Mouse (Mus musculus) liver, embryonic 16.5 days (tissue): ENCODE data around the gene Hpse2. TPM values are rescaled to one million over a fixed set of nuclear protein-coding genes. Genes with fewer than 3 reads are reported as not detected.

ENCODE experiments used
- ATAC-seq: fragments of 200-750 bp; cut with Nextera tagmentation; 2 replicates; pipeline ENCODE4 v1.8.0; 2017; ENCODE audit warnings: low read depth, mild to moderate bottlenecking, moderate number of reproducible peaks, moderate library complexity
- H3K27ac ChIP-seq: fragments of 300-500 bp; sonication (generic); 2 replicates; pipeline ENCODE4 v1.5.1; 2014; ENCODE audit warnings: mild to moderate bottlenecking, low read length
- H3K27me3 ChIP-seq: fragments of 300-500 bp; sonication (generic); 2 replicates; pipeline ENCODE4 v1.6.1; 2014; ENCODE audit warnings: low read depth, low read length, mixed read lengths; ENCODE audit not compliant: control insufficient read depth, insufficient read depth
- H3K36me3 ChIP-seq: fragments of 300-500 bp; sonication (generic); 2 replicates; pipeline ENCODE4 v1.6.1; 2014; ENCODE audit warnings: mild to moderate bottlenecking; ENCODE audit not compliant: control insufficient read depth, insufficient read depth
- H3K4me1 ChIP-seq: fragments of 300-500 bp; sonication (generic); 2 replicates; pipeline ENCODE4 v1.6.1; 2014; ENCODE audit warnings: low read depth, low read length, mixed read lengths; ENCODE audit not compliant: control insufficient read depth
- H3K4me2 ChIP-seq: fragments of 300-500 bp; sonication (generic); 2 replicates; pipeline ENCODE4 v1.6.1; 2014; ENCODE audit warnings: low read depth, low read length, mixed read lengths
- H3K4me3 ChIP-seq: fragments of 300-500 bp; sonication (generic); 2 replicates; pipeline ENCODE4 v1.5.1; 2014; ENCODE audit warnings: low read depth, mild to moderate bottlenecking, low read length
- H3K9ac ChIP-seq: fragments of 300-500 bp; sonication (generic); 2 replicates; pipeline ENCODE4 v1.6.1; 2014; ENCODE audit warnings: low read depth, low read length
- H3K9me3 ChIP-seq: fragments of 300-500 bp; sonication (generic); replicated peaks from 2 replicates; pipeline ENCODE4 v1.6.1; 2016; ENCODE audit warnings: low read length; ENCODE audit not compliant: control insufficient read depth
- WGBS: fragments of 180-500 bp; shearing (Covaris S2); extraction: QIAGEN DNeasy Blood & Tissue Kit; methylation state at CpG from one replicate; pipeline ENCODE4 v1.1.7; 2014; ENCODE audit not compliant: insufficient replicate concordance; 5-methylcytosine and 5-hydroxymethylcytosine counted together
- polyA plus RNA-seq: library from polyadenylated mRNA; unstranded; fragments of >200 nt; fragmentation: Nextera tagmentation; extraction: Ambion mirVana; gene quantifications from 2 replicates; pipeline ENCODE4 v1.2.1, GENCODE M21; 2015

Hpse2 gene
- polyA plus RNA-seq, 1 experiment from 2014 or later = not detected

DNA sequence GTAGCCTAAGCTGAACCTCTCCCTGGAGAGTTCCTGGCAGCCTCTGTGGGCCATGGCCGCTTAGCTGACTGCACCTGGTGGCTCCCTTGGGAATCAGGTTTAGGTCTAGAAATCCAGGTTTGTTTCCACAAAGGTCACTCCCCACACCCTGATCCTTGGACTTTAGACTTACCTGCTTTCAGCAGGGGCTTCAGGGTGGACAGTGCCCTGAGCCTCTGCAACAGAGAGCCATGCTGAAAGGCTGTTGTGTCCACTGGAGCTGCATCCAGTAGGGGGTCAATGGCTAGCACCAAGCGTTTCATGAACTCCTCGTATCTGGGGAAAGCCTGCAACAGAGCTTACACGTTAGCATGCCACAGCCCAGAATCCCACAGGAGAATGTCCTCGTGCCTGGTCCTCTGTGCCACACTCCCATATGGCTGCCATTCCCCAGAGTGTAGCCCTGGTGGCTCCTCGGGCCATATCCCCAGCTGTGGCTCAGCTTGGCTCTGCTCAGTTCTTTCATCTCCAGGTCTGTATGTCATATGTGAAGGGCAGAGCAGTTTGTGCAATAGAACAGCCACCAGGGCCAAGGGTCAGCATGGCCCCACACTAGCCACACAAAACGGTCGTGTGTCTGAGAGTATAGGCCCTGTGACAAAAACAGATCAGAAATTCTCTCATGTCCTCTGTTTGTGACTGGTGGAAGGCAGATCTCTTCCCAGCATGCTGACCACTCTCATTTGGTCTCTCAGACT lies 647.8 kb downstream of the Hpse2 start:
- Histone ChIP-seq H3K36me3 (no peaks in the 10 kb centered on the region), H3K4me1 (peaks cover 12% of the 10 kb centered on the region), H3K4me3 (no peak overlapping the region), H3K27me3 (no peaks in the 10 kb centered on the region), H3K9me3 (no peaks in the 10 kb centered on the region), H3K4me2 (no peak overlapping the region), H3K9ac (no peak overlapping the region), H3K27ac (0 out of 2 replicates have a peak overlapping the region, but pooled peaks have one; percentile 7)
- 47% methylated on average over 8 of the region's 8 CpGs for WGBS
- peak; percentile 67 for ATAC-seq

DNA sequence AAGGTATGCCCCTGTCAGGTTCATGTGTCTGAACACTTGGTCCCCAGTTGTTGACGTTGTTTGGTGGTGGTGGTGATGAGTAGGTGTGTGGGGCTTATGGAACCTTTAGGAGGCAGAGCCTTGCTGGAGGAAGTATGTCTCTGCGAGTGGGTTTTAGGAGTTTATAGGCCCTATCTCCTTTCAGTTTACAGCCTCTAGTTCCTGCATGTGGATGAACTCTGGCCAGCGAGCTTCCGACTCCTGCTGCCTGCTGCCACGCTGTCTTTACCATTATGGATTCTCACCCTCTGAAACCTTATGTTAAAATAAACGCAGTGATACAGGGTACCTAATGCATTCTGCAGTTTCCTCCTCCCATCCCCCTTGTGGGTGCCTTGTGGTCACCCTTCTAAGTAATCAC lies 648.4 kb downstream of the Hpse2 start:
- H3K9me3 ChIP-seq = no peaks in the 10 kb centered on the region
- H3K4me3 ChIP-seq = no peak overlapping the region
- no peaks in the 10 kb centered on the region for H3K36me3 ChIP-seq
- no peak for ATAC-seq
- no peak overlapping the region for H3K9ac ChIP-seq
- H3K27me3 ChIP-seq = no peaks in the 10 kb centered on the region
- no peak overlapping the region for H3K4me2 ChIP-seq
- H3K27ac ChIP-seq = no peak overlapping the region
- H3K4me1 ChIP-seq = peaks cover 8% of the 10 kb centered on the region
- WGBS = 41% methylated on average over 6 of the region's 6 CpGs

GRCm38 (mm10) chr19:42737753-42738152 lies 650.4 kb downstream of the Hpse2 start:
- Histone ChIP-seq H3K4me1 (no peaks in the 10 kb centered on the region; the same call in 1 of the 2 replicates), H3K4me2 (no peak overlapping the region), H3K9me3 (no peaks in the 10 kb centered on the region), H3K27me3 (no peaks in the 10 kb centered on the region), H3K27ac (no peak overlapping the region), H3K4me3 (no peak overlapping the region), H3K36me3 (no peaks in the 10 kb centered on the region), H3K9ac (no peak overlapping the region)
- 53% methylated on average over 9 of the region's 9 CpGs for WGBS
- no peak for ATAC-seq

Other genes starting within 250 kb of the Hpse2 start
- 0.12 and 0.29 TPM in 2 replicates for gene Cnnm1, start 52.1 kb upstream of the Hpse2 start, polyA plus RNA-seq
- gene Got1, start 136.2 kb upstream of the Hpse2 start, polyA plus RNA-seq = 25.3 and 28.0 TPM in 2 replicates
- 0.11 and 0.32 TPM in 2 replicates for gene Nkx2-3, start 224.0 kb upstream of the Hpse2 start, polyA plus RNA-seq